In genomic region chr3:101522246-101522920, GRCm38 (mm10) we compare ENCODE assay signal across 9 mouse cellular contexts.
DNase-seq lines count a peak whose midpoint lies in the region; ATAC-seq and TF ChIP-seq lines count a peak whose summit lies in the region.
"Had no signal": no experiment of that assay in that cellular context is flagged by ENCODE, and none has a peak within 500 bp of the region (broad histone marks: within the 10 kb centered on the region; RNA-seq: fewer than 3 reads in every experiment).

No protein-coding gene starts in this region.

- TF ChIP-seq CTCF in midbrain, postnatal 0 days (IDR thresholded peaks at IDR 0.05): no peak

- H3K4me1 ChIP-seq in midbrain, postnatal 0 days (ENCODE audit: insufficient read depth, low read length): 0 out of 2 replicates have a peak, but pooled peaks cover 4% of the 10 kb centered on the region

- H3K27ac ChIP-seq in midbrain, postnatal 0 days (ENCODE audit: low read depth, low read length): no peak overlapping the region; the same call in 1 of the 2 replicates
- H3K27ac ChIP-seq: stomach, embryonic 15.5 days had no signal

- ATAC-seq in midbrain, postnatal 0 days (ENCODE audit: low FRiP score): no peak

- DNase-seq in adrenal gland, adult 8-10 months: peak; percentile 40
- DNase-seq in adrenal gland, adult 2 months: no peak
- DNase-seq in ovary, postnatal 36 days (ENCODE audit: low spot score): peak; percentile 32
- no peak for DNase-seq in ovary, adult 18-20 months (ENCODE audit: low spot score)
- DNase-seq in kidney, postnatal 10 days: peak; percentile 85
- peak; percentile 73 for DNase-seq in midbrain, postnatal 0 days (ENCODE audit: low spot score)
- no peak for DNase-seq in frontal cortex, adult 2 months (ENCODE audit: extremely low spot score in 1 of 2, low spot score in 1 of 2)
- no peak for DNase-seq in right cerebral cortex, adult 2 months (ENCODE audit: low spot score in 2 of 2)

- no peak overlapping the region for H3K9ac ChIP-seq in midbrain, postnatal 0 days (replicated peaks; ENCODE audit: low read length, poor library complexity, severe bottlenecking)
- H3K9ac ChIP-seq: stomach, embryonic 15.5 days had no signal

- H3K9me3 ChIP-seq in midbrain, postnatal 0 days (ENCODE audit: low read length): no peaks in the 10 kb centered on the region
- H3K9me3 ChIP-seq: stomach, embryonic 15.5 days had no signal

- H3K4me3 ChIP-seq in midbrain, postnatal 0 days (ENCODE audit: low read depth, low read length): no peak overlapping the region
- H3K4me3 ChIP-seq: stomach, embryonic 15.5 days had no signal

- no peaks in the 10 kb centered on the region for H3K27me3 ChIP-seq in midbrain, postnatal 0 days (ENCODE audit: insufficient read depth, low read length)
- H3K27me3 ChIP-seq: stomach, embryonic 15.5 days had no signal

- H3K36me3 ChIP-seq in midbrain, postnatal 0 days (ENCODE audit: insufficient read depth, low read length): no peaks in the 10 kb centered on the region
- H3K36me3 ChIP-seq: stomach, embryonic 15.5 days had no signal

- H3K4me2 ChIP-seq in midbrain, postnatal 0 days (ENCODE audit: low read depth, low read length, poor library complexity, severe bottlenecking): no peak overlapping the region
- H3K4me2 ChIP-seq: stomach, embryonic 15.5 days had no signal

- 45% methylated on average over 9 of the region's 9 CpGs for WGBS in midbrain, postnatal 0 days

Comparison
In these comparisons a context has a peak if more than half of its experiments do, and no peak if none do; other contexts are left out.
1. DNase-seq: peak in adrenal gland, adult 8-10 months (single experiment), ovary, postnatal 36 days (single experiment), kidney, postnatal 10 days (single experiment) and midbrain, postnatal 0 days (single experiment); none in adrenal gland, adult 2 months (single experiment), ovary, adult 18-20 months (single experiment), frontal cortex, adult 2 months (0 of 2) and right cerebral cortex, adult 2 months (0 of 2).